Mouse (Mus musculus): ENCODE results near the gene Tmem52b. TPM values are rescaled to one million over a fixed set of nuclear protein-coding genes. Genes with fewer than 3 reads are reported as not detected.

Tmem52b gene
- not detected for polyA plus RNA-seq (2017; shearing (Covaris generic))

DNA sequence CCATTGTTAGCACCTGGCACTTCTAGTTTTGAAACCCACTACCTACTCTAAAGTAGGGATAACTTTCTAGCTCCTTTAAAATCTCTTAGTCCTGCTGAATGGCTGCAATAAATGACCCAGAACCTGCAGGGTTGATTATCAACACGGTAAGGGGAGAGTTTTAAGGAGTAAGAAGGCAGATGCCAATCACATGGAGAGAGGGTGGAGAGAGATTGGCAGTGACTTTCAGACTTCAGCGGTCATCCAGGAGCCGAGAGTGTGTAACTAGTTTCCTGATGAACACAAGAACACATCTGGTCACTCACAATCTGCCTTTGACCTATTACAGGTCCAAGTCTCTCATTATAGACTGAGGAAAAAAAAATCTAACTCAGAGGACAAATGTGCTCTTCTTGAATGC lies at the start of gene Tmem52b:
Gene Tmem52b, plus strand, starts transcription at position 189 of the 400 bp plus-strand sequence.

DNA sequence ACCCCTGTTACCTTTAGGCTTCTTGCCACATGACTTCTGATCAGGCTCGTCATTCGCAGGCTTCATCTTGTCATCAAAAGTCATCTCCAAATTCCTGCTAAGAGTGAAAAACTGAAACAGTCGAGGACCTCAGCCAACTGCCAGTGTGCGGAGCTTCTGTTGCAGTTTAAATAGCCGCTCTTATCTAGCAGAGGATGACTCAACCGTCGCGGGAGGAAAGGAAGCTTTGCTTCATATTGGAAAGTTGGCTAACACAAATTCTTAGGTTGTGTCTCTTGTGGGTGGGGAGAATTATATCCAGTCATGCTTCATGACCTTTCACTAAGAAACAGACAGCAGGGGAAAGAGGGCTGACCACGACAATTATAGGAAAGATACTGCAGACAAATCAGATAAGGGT lies 5.3 kb upstream of the Tmem52b start, which contains the start of gene Olr1:
Gene Olr1, minus strand, starts transcription at position 142 of the 400 bp plus-strand sequence.

GRCm38 (mm10) chr6:129532942-129533860 lies 20.8 kb downstream of the Tmem52b start, which contains the start of gene Gabarapl1:
Gene Gabarapl1, plus strand, starts transcription at chr6:129533160.

Other genes starting within 250 kb of the Tmem52b start
- gene Cd69, start 237.1 kb upstream of the Tmem52b start, polyA plus RNA-seq (2017; shearing (Covaris generic)) = 146 TPM
- not detected for gene 4922502D21Rik, start 180.8 kb upstream of the Tmem52b start, polyA plus RNA-seq (2017; shearing (Covaris generic))
- 1.5 TPM for gene Clec12a, start 169.9 kb upstream of the Tmem52b start, polyA plus RNA-seq (2017; shearing (Covaris generic))
- not detected for gene Clec12b, start 126.7 kb upstream of the Tmem52b start, polyA plus RNA-seq (2017; shearing (Covaris generic))
- 1.5 TPM for gene Clec1b, start 115.3 kb upstream of the Tmem52b start, polyA plus RNA-seq (2017; shearing (Covaris generic))
- not detected for gene Clec9a, start 103.7 kb upstream of the Tmem52b start, polyA plus RNA-seq (2017; shearing (Covaris generic))
- gene Clec1a, start 60.6 kb upstream of the Tmem52b start, polyA plus RNA-seq (2017; shearing (Covaris generic)) = not detected
- 0.11 TPM for gene Olr1, start 5.4 kb upstream of the Tmem52b start, polyA plus RNA-seq (2017; shearing (Covaris generic))
- 29.5 TPM for gene Gabarapl1, start 20.6 kb downstream of the Tmem52b start, polyA plus RNA-seq (2017; shearing (Covaris generic))
- gene Klre1, start 65.3 kb downstream of the Tmem52b start, polyA plus RNA-seq (2017; shearing (Covaris generic)) = not detected
- 1.7 TPM for gene Klrd1, start 79.2 kb downstream of the Tmem52b start, polyA plus RNA-seq (2017; shearing (Covaris generic))
- gene Klrk1, start 111.3 kb downstream of the Tmem52b start, polyA plus RNA-seq (2017; shearing (Covaris generic)) = 1.8 TPM
- not detected for gene Klrc3, start 130.8 kb downstream of the Tmem52b start, polyA plus RNA-seq (2017; shearing (Covaris generic))
- gene Klrc2, start 148.1 kb downstream of the Tmem52b start, polyA plus RNA-seq (2017; shearing (Covaris generic)) = 0.21 TPM
- 0.71 TPM for gene Klrc1, start 166.4 kb downstream of the Tmem52b start, polyA plus RNA-seq (2017; shearing (Covaris generic))
- gene Klri1, start 204.6 kb downstream of the Tmem52b start, polyA plus RNA-seq (2017; shearing (Covaris generic)) = not detected
- gene Klri2, start 227.9 kb downstream of the Tmem52b start, polyA plus RNA-seq (2017; shearing (Covaris generic)) = not detected